Mouse (Mus musculus) v-Abl transformed pro-B cells (cell line): ENCODE measurements around the gene Gm20661.

ENCODE experiments used
- in situ Hi-C, 2 experiments: fragments of 400-800 bp; cut with MboI; formaldehyde crosslinking; loops; one replicate each; pipeline ENCODE4 v1.15.1; 2025; ENCODE audit not compliant: unreplicated experiment in 2 of 2

Gene Gm20661

GRCm38 (mm10) chr9:107964681-107965080 is 18.2 kb upstream of the Gm20661 start:
- in situ Hi-C loops = loop anchor here (5.0 kb wide), 2 partner anchors 33 to 93 kb away; partner anchors contain the start of gene Gm20662 (in 2 of the 2)

- in situ Hi-C loops = no loop called here
Measured at GRCm38 (mm10) chr9:107966676-107967075, 16.2 kb upstream of the Gm20661 start.

GRCm38 (mm10) chr9:107967437-107967836 is 15.4 kb upstream of the Gm20661 start:
- in situ Hi-C loops = no loop called here

- in situ Hi-C loops = no loop called here
Measured at GRCm38 (mm10) chr9:107968531-107968930, 14.3 kb upstream of the Gm20661 start.

- in situ Hi-C loops = no loop called here
Measured at GRCm38 (mm10) chr9:107970311-107970710, 12.5 kb upstream of the Gm20661 start.

GRCm38 (mm10) chr9:107971690-107972541 is 10.9 kb upstream of the Gm20661 start:
- in situ Hi-C loops = no loop called here

- in situ Hi-C loops = no loop called here
Measured at GRCm38 (mm10) chr9:107974491-107975171, 8.2 kb upstream of the Gm20661 start.

GRCm38 (mm10) chr9:107975399-107976386 is 7.2 kb upstream of the Gm20661 start, which contains the start of gene Uba7:
Gene Uba7, plus strand, starts transcription at chr9:107975505.
- in situ Hi-C loops = no loop called here

- in situ Hi-C loops = no loop called here
Measured at GRCm38 (mm10) chr9:107978815-107979214, 4.0 kb upstream of the Gm20661 start.

GRCm38 (mm10) chr9:107981684-107982605 is 913 bp upstream of the Gm20661 start:
- in situ Hi-C loops = no loop called here

GRCm38 (mm10) chr9:107983421-107983890 is 598 bp downstream of the Gm20661 start:
- in situ Hi-C loops = no loop called here

- in situ Hi-C loops = no loop called here
Measured at GRCm38 (mm10) chr9:107984052-107984753, 1.3 kb downstream of the Gm20661 start.

GRCm38 (mm10) chr9:107984754-107985055 is 1.8 kb downstream of the Gm20661 start:
- in situ Hi-C loops = no loop called here

- in situ Hi-C loops = no loop called here
Measured at GRCm38 (mm10) chr9:107985131-107986119, 2.6 kb downstream of the Gm20661 start, which contains the start of gene Inka1. Gene Inka1, minus strand, starts transcription at chr9:107985879.

GRCm38 (mm10) chr9:107986376-107986775 is 3.5 kb downstream of the Gm20661 start:
- in situ Hi-C loops = no loop called here

- in situ Hi-C loops = no loop called here
Measured at GRCm38 (mm10) chr9:107987950-107988349, 5.1 kb downstream of the Gm20661 start.

GRCm38 (mm10) chr9:107992197-107992596 is 9.3 kb downstream of the Gm20661 start, which contains the start of gene Cdhr4:
Gene Cdhr4, plus strand, starts transcription at chr9:107992497.
- in situ Hi-C loops = no loop called here

GRCm38 (mm10) chr9:107993013-107993412 is 10.2 kb downstream of the Gm20661 start:
- in situ Hi-C loops = no loop called here
